Mouse (Mus musculus) liver, postnatal 0 days (tissue): Measurements from ENCODE around the gene Ankrd52. TPM values are rescaled to one million over a fixed set of nuclear protein-coding genes. Genes with fewer than 3 reads are reported as not detected.

ENCODE experiments used
- ATAC-seq: fragments of 200-750 bp; cut with Nextera tagmentation; 2 replicates; pipeline ENCODE4 v1.8.0; 2017; ENCODE audit warnings: mild to moderate bottlenecking, moderate library complexity
- DNase-seq: peaks from one replicate; pipeline ENCODE4 v3.0.0-alpha.2; 2016
- H3K27ac ChIP-seq: fragments of 300-500 bp; sonication (generic); 2 replicates; pipeline ENCODE4 v1.5.1; 2014; ENCODE audit warnings: antibody characterized with exemption, moderate library complexity, mild to moderate bottlenecking, low read depth
- H3K27me3 ChIP-seq: fragments of 300-500 bp; sonication (generic); 2 replicates; pipeline ENCODE4 v1.6.1; 2014; ENCODE audit warnings: low read length, control low read depth, mixed read lengths; ENCODE audit not compliant: insufficient read depth
- H3K36me3 ChIP-seq: fragments of 300-500 bp; sonication (generic); replicated peaks from 2 replicates; pipeline ENCODE4 v1.6.1; 2014; ENCODE audit warnings: mild to moderate bottlenecking, control low read depth, low read length, moderate library complexity, mixed read lengths; ENCODE audit not compliant: insufficient read depth
- H3K4me1 ChIP-seq: fragments of 300-500 bp; sonication (generic); 2 replicates; pipeline ENCODE4 v1.6.1; 2014; ENCODE audit warnings: antibody characterized with exemption, mild to moderate bottlenecking, control low read depth; ENCODE audit not compliant: insufficient read depth
- H3K4me2 ChIP-seq: fragments of 300-500 bp; sonication (generic); 2 replicates; pipeline ENCODE4 v1.6.1; 2014; ENCODE audit warnings: low read depth, mild to moderate bottlenecking, low read length, moderate library complexity, mixed read lengths
- H3K4me3 ChIP-seq: fragments of 300-500 bp; sonication (generic); 2 replicates; pipeline ENCODE4 v1.5.1; 2014; ENCODE audit warnings: low read depth, low read length
- H3K9ac ChIP-seq: fragments of 300-500 bp; sonication (generic); replicated peaks from 2 replicates; pipeline ENCODE4 v1.6.1; 2014; ENCODE audit warnings: mild to moderate bottlenecking, moderate library complexity
- H3K9me3 ChIP-seq: fragments of 300-500 bp; sonication (generic); 2 replicates; pipeline ENCODE4 v1.6.1; 2016; ENCODE audit warnings: mild to moderate bottlenecking, control low read depth, low read length, mixed read lengths
- CTCF ChIP-seq: sonication (generic); IDR thresholded peaks from 2 replicates; pipeline ENCODE4 v1.5.1; 2016; ENCODE audit warnings: antibody characterized with exemption, low read depth
- EP300 ChIP-seq: IDR thresholded peaks from 2 replicates; pipeline ENCODE4 v1.6.1; 2016; ENCODE audit warnings: antibody characterized with exemption, low read depth, mild to moderate bottlenecking
- WGBS: fragments of 180-500 bp; shearing (Covaris S2); extraction: QIAGEN DNeasy Blood & Tissue Kit; methylation state at CpG from one replicate; pipeline ENCODE4 v1.1.7; 2014; ENCODE audit not compliant: insufficient replicate concordance; 5-methylcytosine and 5-hydroxymethylcytosine counted together
- polyA plus RNA-seq: library from polyadenylated mRNA; unstranded; fragments of >200 nt; fragmentation: Nextera tagmentation; extraction: Ambion mirVana; gene quantifications from 2 replicates; pipeline ENCODE4 v1.2.1, GENCODE M21; 2015

Ankrd52 gene
- polyA plus RNA-seq, 1 experiment from 2014 or later = 2.7 TPM

GRCm38 (mm10) chr10:128390366-128390765 is 13.5 kb downstream of the Ankrd52 start:
- DNase-seq (no peak), ATAC-seq (no peak)
- Histone ChIP-seq H3K27ac (no peak overlapping the region), H3K36me3 (peaks cover 64% of the 10 kb centered on the region), H3K4me1 (peaks cover under 1% of the 10 kb centered on the region; the same call in 1 of the 2 replicates), H3K4me3 (no peak overlapping the region), H3K27me3 (no peaks in the 10 kb centered on the region), H3K4me2 (no peak overlapping the region), H3K9me3 (no peaks in the 10 kb centered on the region), H3K9ac (no peak overlapping the region)
- TF ChIP-seq CTCF (no peak), EP300 (no peak)
- 92% methylated on average over 12 of the region's 12 CpGs for WGBS

- Histone ChIP-seq H3K4me1 (peaks cover 13% of the 10 kb centered on the region; the same call in 1 of the 2 replicates), H3K4me3 (no peak overlapping the region), H3K27ac (no peak overlapping the region), H3K4me2 (no peak overlapping the region), H3K27me3 (no peaks in the 10 kb centered on the region), H3K9ac (no peak overlapping the region), H3K36me3 (peaks cover 50% of the 10 kb centered on the region), H3K9me3 (no peaks in the 10 kb centered on the region)
- ATAC-seq (no peak), DNase-seq (no peak)
- TF ChIP-seq CTCF = no peak
- no peak for TF ChIP-seq EP300
- 74% methylated on average over 6 of the region's 6 CpGs for WGBS
Observed at GRCm38 (mm10) chr10:128391850-128392249, 14.9 kb downstream of the Ankrd52 start.

GRCm38 (mm10) chr10:128396017-128396673 is 19.2 kb downstream of the Ankrd52 start:
- WGBS = 58% methylated on average over 11 of the region's 11 CpGs
- H3K9me3 ChIP-seq = no peaks in the 10 kb centered on the region
- no peak overlapping the region for H3K9ac ChIP-seq
- no peak overlapping the region for H3K4me2 ChIP-seq
- H3K4me1 ChIP-seq = peaks cover 15% of the 10 kb centered on the region; the same call in 1 of the 2 replicates
- peaks cover 9% of the 10 kb centered on the region for H3K36me3 ChIP-seq
- H3K27ac ChIP-seq = peak overlapping the region; percentile 53; the same call in 1 of the 2 replicates
- no peak for DNase-seq
- H3K27me3 ChIP-seq = no peaks in the 10 kb centered on the region
- ATAC-seq = peak; percentile 73
- no peak overlapping the region for H3K4me3 ChIP-seq
- TF ChIP-seq CTCF = no peak
- TF ChIP-seq EP300 = no peak

- Histone ChIP-seq H3K27me3 (no peaks in the 10 kb centered on the region), H3K36me3 (peaks cover 7% of the 10 kb centered on the region), H3K9me3 (no peaks in the 10 kb centered on the region), H3K9ac (no peak overlapping the region), H3K27ac (peak overlapping the region; percentile 53; the same call in 1 of the 2 replicates), H3K4me2 (no peak overlapping the region), H3K4me3 (no peak overlapping the region), H3K4me1 (peaks cover 15% of the 10 kb centered on the region; the same call in 1 of the 2 replicates)
- DNase-seq (no peak), ATAC-seq (no peak)
- TF ChIP-seq CTCF (no peak), EP300 (no peak)
- 68% methylated on average over 10 of the region's 10 CpGs for WGBS
Observed at GRCm38 (mm10) chr10:128396716-128397264, 19.9 kb downstream of the Ankrd52 start.

- Histone ChIP-seq H3K4me3 (no peak overlapping the region), H3K4me2 (no peak overlapping the region), H3K27ac (no peak overlapping the region), H3K9ac (no peak overlapping the region), H3K36me3 (peaks cover under 1% of the 10 kb centered on the region), H3K4me1 (peaks cover 15% of the 10 kb centered on the region; the same call in 1 of the 2 replicates), H3K27me3 (no peaks in the 10 kb centered on the region), H3K9me3 (no peaks in the 10 kb centered on the region)
- DNase-seq = no peak
- ATAC-seq = no peak
- no peak for TF ChIP-seq EP300
- TF ChIP-seq CTCF = no peak
- WGBS = 73% methylated on average over 7 of the region's 7 CpGs
Observed at GRCm38 (mm10) chr10:128397466-128397865, 20.6 kb downstream of the Ankrd52 start.

- peak; percentile 47; the same call in 1 of the 2 replicates for ATAC-seq
- Histone ChIP-seq H3K9me3 (no peaks in the 10 kb centered on the region), H3K27me3 (no peaks in the 10 kb centered on the region), H3K4me2 (peak overlapping the region; percentile 59), H3K27ac (no peak overlapping the region), H3K4me3 (peak overlapping the region; percentile 42; the same call in 1 of the 2 replicates), H3K4me1 (peaks cover 15% of the 10 kb centered on the region; the same call in 1 of the 2 replicates), H3K36me3 (no peaks in the 10 kb centered on the region; the same call in 1 of the 2 replicates), H3K9ac (peak overlapping the region; percentile 51)
- 38% methylated on average over 5 of the region's 5 CpGs for WGBS
- TF ChIP-seq CTCF = no peak
- TF ChIP-seq EP300 = no peak
- peak; percentile 51 for DNase-seq
Observed at GRCm38 (mm10) chr10:128400338-128400737, 23.4 kb downstream of the Ankrd52 start.
